Mouse (Mus musculus): ENCODE measurements around the gene Naxe.

The Naxe gene

GRCm38 (mm10) chr3:88049532-88049931 is 8.8 kb downstream of the Naxe start:
- DNase-seq, result peak; percentile 47 to 77

- DNase-seq, result peak; percentile 84 to 92
Measured at GRCm38 (mm10) chr3:88042661-88043421, 15.5 kb downstream of the Naxe start, which contains the start of gene Gpatch4. Gpatch4 (plus strand) TSS chr3:88043108.

DNA sequence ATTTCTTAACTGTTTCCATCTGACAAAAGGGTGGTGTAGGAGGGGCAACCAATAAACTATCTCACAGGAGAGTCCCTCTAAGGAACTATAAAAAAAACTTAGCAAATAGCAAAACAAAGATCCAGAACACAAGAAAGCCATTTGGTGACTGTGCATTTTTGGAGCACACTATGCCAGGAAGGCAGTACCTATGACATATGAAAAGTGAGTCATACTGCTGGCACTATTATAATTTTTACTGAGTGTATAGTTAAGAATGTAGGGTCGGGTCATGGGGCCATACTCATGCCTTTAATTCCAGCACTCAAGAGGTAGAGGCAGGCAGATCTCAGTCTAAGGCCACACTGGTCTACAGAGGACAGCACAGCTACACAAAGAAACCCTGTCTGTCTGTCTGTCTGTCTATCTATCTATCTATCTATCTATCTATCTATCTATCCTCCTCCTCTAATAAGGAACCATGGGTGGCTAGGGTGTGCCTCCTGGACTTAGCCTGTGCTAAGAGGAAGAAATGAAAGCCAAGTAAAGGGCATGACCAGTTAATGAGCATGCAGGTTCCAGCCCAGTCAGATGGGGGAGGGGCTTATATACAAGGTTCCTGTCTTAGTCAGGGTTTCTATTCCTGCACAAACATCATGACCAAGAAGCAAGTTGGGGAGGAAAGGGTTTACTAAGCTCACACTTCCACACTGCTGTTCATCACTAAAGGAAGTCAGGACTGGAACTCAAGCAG is 22.6 kb downstream of the Naxe start:
- no peak for DNase-seq

GRCm38 (mm10) chr3:88033506-88033905 is 24.8 kb downstream of the Naxe start:
- DNase-seq, result peak; percentile 68 to 70

DNA sequence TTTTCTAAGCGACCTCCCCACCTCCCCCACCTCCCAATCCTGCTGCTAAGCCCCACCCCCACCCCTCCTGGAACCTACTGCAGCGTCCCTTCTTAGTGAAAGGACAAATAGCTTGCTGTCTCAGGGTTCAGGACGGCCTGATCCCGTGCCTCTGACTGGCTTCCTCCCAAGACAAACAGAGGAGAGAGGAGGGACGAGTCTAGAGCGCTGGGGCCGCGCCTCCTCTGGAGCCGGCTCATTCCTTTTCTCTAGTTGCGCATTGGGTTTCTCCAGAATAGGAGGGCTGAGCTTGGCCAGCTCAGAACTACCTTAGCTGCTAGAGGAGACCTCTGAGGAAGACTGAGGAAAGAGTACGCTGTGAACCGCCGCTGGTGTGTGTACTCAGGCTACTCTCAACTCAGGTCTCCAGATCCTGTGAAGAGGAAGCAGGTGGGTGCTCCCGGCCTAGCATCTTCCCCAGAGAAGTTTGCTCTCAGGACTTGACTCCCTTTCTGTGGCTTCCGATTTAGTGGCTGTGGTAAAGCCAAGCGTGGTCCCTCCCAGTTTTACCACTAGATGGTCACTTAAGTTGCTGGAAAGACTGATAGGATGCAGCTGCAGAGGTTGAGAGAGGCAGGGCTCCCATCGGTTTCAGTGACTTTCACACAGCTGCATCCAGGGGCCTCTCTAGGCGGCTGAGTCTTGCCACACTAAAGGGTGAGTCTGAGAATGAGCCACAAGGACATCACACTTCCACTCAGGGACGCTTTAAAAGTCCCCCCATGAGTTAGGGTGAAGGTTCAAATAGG is 27.5 kb downstream of the Naxe start:
- peak; percentile 86 to 90 for DNase-seq

- DNase-seq, result peak in 1 of 2 experiments; percentile 20
Measured at GRCm38 (mm10) chr3:88027434-88028186, 30.7 kb downstream of the Naxe start, which contains the start of gene Hapln2. Hapln2 (minus strand) TSS chr3:88027583.

DNA sequence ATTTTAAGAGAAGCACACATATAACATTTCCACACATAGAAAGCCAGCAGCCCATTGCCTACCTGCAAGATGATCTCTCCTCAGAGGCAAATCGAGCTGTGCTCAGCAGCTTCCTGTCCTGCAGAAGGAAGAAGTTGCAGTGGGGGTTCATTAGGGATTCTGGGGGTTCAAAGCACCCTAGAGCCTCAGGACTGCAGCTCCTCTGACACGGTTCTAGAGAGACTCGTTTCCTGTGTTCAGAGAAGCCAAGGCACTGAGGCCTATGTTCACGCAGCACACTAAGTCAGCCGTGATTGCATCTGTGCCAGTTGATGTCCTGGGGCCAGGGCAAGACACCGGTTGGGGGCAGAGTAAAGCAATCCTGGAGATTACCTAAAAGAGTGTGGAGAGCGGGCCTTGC is 31.5 kb downstream of the Naxe start:
- no peak for DNase-seq

DNA sequence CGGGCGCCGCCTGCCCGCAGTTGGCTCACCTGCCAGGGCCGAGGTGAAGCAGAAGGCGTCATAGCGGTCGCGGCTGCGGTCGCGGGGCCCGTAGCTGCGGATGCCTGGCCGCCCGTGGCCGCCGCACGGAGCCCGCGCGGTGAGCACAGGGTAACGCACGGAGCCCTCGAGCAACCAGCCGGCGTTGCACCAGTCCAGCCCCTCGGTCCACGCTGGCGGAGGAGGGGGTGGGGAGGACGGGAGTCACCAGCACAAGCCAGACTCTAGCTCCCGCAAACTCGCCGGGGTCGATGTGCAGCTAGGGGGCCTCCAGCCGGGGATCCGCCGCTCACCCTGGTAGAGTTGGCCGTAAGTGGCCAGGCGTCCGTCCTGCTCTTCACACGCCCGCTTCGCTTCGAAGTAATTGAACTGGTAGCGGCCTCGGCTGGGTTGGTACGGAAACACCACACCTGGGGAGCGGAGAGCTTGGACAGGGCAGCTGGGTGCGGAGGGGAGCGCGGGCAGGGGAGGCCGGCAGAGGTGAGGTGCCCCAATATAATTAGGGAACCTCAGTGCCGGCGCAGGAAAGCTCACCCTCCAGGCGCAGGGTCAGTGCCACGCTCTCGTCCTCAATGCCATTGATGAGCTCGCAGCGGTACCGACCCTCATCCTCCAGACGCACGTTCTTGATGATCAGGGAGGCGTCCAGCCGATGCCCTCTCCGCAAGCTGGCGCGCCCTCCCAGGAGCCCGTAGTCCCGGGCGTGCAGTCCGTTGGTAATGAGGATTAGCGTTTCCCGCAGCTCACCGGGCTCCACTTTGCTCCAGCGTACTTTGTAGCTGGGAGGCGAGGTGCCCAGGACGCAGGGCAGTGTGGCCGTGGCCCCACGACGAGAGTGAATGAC is 34.9 kb downstream of the Naxe start:
- DNase-seq, result no peak

GRCm38 (mm10) chr3:88022322-88023191 is 35.7 kb downstream of the Naxe start:
- DNase-seq, result peak; percentile 95 to 96

- no peak for DNase-seq
Measured at GRCm38 (mm10) chr3:88010634-88011265, 47.5 kb downstream of the Naxe start.
